ENCODE assay signal across 7 mouse cellular contexts in the genomic region with DNA sequence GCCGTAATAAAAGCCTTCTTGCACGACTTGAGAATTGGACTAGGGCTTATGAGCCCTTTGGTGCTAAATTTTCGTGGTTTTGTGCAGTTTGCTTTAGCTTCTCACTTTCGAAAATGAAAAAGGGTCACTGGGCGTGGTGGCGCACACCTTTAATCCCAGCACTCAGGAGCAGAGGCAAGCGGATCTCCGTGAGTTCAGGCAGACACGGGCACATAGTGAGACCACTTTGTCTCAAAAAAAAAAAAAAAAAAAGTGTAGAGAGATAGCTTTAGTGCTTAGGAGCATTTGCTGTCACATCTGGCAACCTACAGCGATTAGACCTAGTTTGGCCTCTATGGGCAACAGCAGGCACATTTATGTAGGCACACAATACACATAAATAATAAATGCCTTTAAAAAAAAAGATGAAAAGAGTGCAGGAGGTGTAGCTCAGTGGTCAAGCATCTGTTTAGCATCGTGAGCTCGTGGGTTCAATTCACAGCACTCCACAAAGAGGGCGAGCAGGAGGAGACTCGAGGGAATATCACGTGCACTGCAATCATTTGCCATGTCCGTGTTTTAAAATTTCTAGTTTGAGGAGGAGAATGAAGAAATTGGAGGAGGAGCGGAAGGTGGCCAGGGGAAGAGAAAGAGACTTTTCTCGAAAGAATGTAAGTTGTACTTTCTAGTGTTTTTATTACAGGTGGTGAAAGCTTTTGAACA. TPM values are rescaled to one million over a fixed set of nuclear protein-coding genes. Genes with fewer than 3 reads are reported as not detected.
A peak's percentile ranks its signal among the peaks of the same experiment; 100 is the strongest.
DNase-seq lines count a peak whose midpoint lies in the region; ATAC-seq and TF ChIP-seq lines count a peak whose summit lies in the region.

No protein-coding gene starts in this region.

- H3K9me3 ChIP-seq in megakaryocyte, embryonic 14.5 days: no peaks in the 10 kb centered on the region
- H3K9me3 ChIP-seq in limb, embryonic 12.5 days: no peaks in the 10 kb centered on the region
- no peaks in the 10 kb centered on the region for H3K9me3 ChIP-seq in stomach, embryonic 14.5 days (ENCODE audit: control insufficient read depth, low read depth, low read length)

- TF ChIP-seq POLR2A in embryonic fibroblast, embryonic 13.5 days (IDR thresholded peaks at IDR 0.05; ENCODE audit: low read depth, low read length): no peak

- peaks cover 46% of the 10 kb centered on the region for H3K4me1 ChIP-seq in megakaryocyte, embryonic 14.5 days
- H3K4me1 ChIP-seq in embryonic fibroblast, embryonic 13.5 days (ENCODE audit: control insufficient read depth, insufficient read depth, low read length): peaks cover 3% of the 10 kb centered on the region; the same call in 1 of the 2 replicates
- peaks cover 10% of the 10 kb centered on the region for H3K4me1 ChIP-seq in limb, embryonic 12.5 days (replicated peaks)
- H3K4me1 ChIP-seq in stomach, embryonic 14.5 days (ENCODE audit: control insufficient read depth, insufficient read depth, low read length): 0 out of 2 replicates have a peak, but pooled peaks cover 2% of the 10 kb centered on the region

- no peak for TF ChIP-seq CTCF in embryonic fibroblast, embryonic 13.5 days (IDR thresholded peaks at IDR 0.05; ENCODE audit: borderline replicate concordance, insufficient read depth, low read length)

- ATAC-seq in megakaryocyte, adult 5-6 weeks (ENCODE audit: poor library complexity, severe bottlenecking): no peak
- no peak for ATAC-seq in limb, embryonic 12.5 days (ENCODE audit: insufficient number of reproducible peaks, insufficient read depth, low FRiP score, low TSS enrichment, low read depth)
- no peak for ATAC-seq in stomach, embryonic 14.5 days (ENCODE audit: insufficient number of reproducible peaks, insufficient read depth, low FRiP score, low read depth)

- no peaks in the 10 kb centered on the region for H3K27me3 ChIP-seq in megakaryocyte, embryonic 14.5 days (replicated peaks)
- H3K27me3 ChIP-seq in limb, embryonic 12.5 days: no peaks in the 10 kb centered on the region
- no peaks in the 10 kb centered on the region for H3K27me3 ChIP-seq in stomach, embryonic 14.5 days (ENCODE audit: control insufficient read depth, insufficient read depth, low read length)

- DNase-seq in layer of hippocampus, postnatal 14 days (ENCODE audit: low spot score in 2 of 2): no peak
- no peak for DNase-seq in frontal cortex, postnatal 10 days (ENCODE audit: low spot score in 2 of 2)

- H3K4me2 ChIP-seq in limb, embryonic 12.5 days: peak overlapping the region; percentile 81
- peak overlapping the region; percentile 59 for H3K4me2 ChIP-seq in stomach, embryonic 14.5 days (replicated peaks; ENCODE audit: low read depth, low read length)

- WGBS in limb, embryonic 12.5 days: 50% methylated on average over 18 of the region's 18 CpGs
- 52% methylated on average over 18 of the region's 18 CpGs for WGBS in stomach, embryonic 14.5 days

- H3K4me3 ChIP-seq in megakaryocyte, embryonic 14.5 days (replicated peaks): peak overlapping the region; percentile 93
- H3K4me3 ChIP-seq in embryonic fibroblast, embryonic 13.5 days (ENCODE audit: insufficient read depth, low read length): peak overlapping the region; percentile 97
- H3K4me3 ChIP-seq in limb, embryonic 12.5 days (replicated peaks): peak overlapping the region; percentile 66
- peak overlapping the region; percentile 50 for H3K4me3 ChIP-seq in stomach, embryonic 14.5 days (ENCODE audit: low read depth, low read length)

- H3K27ac ChIP-seq in embryonic fibroblast, embryonic 13.5 days (ENCODE audit: insufficient read depth, low read length): peak overlapping the region; percentile 29; the same call in 1 of the 2 replicates
- H3K27ac ChIP-seq in limb, embryonic 12.5 days: peak overlapping the region; percentile 53; the same call in 1 of the 2 replicates
- no peak overlapping the region for H3K27ac ChIP-seq in stomach, embryonic 14.5 days (ENCODE audit: low read length)

- H3K36me3 ChIP-seq in megakaryocyte, embryonic 14.5 days (replicated peaks; ENCODE audit: low read length): peaks cover 20% of the 10 kb centered on the region
- 0 out of 2 replicates have a peak, but pooled peaks cover 6% of the 10 kb centered on the region for H3K36me3 ChIP-seq in limb, embryonic 12.5 days
- H3K36me3 ChIP-seq in stomach, embryonic 14.5 days (ENCODE audit: control insufficient read depth, insufficient read depth, low read length): no peaks in the 10 kb centered on the region

- peak overlapping the region; percentile 76 for H3K9ac ChIP-seq in limb, embryonic 12.5 days (replicated peaks)
- H3K9ac ChIP-seq in stomach, embryonic 14.5 days (replicated peaks; ENCODE audit: low read depth, low read length): peak overlapping the region; percentile 49; the same call in 1 of the 2 replicates

RNA-seq across cellular contexts. Expression of gene Taf13, which starts 1.0 kb away (rescaled TPM):
- 1.4 TPM in 1 of 2 replicates, not detected in the other for polyA plus RNA-seq in megakaryocyte, embryonic 14.5 days (2012; ENCODE audit: insufficient read depth, low replicate concordance)
- 32.1 and 32.6 TPM in 2 replicates for total RNA-seq in megakaryocyte, adult 5-6 weeks (2015)
- 36.8 and 37.7 TPM in 2 replicates for total RNA-seq in megakaryocyte, adult 5-6 weeks (2017)
- polyA plus RNA-seq in embryonic fibroblast, embryonic 13.5 days (2011; ENCODE audit: insufficient read length, low read depth, missing spikeins): 33.9 and 37.0 TPM in 2 replicates
- polyA plus RNA-seq in limb, embryonic 12.5 days (2016; fragmentation: Nextera tagmentation; extraction: Ambion mirVana): 44.3 and 49.9 TPM in 2 replicates
- polyA plus RNA-seq in stomach, embryonic 14.5 days (2014; fragmentation: Nextera tagmentation; extraction: Ambion mirVana): 44.5 and 46.8 TPM in 2 replicates
- 10 to 100 TPM; 37.0 to 43.6 TPM for total RNA-seq in layer of hippocampus, postnatal 14 days (2021)

RNA-seq across cellular contexts. Expression of gene Tmem167b, which starts 10.2 kb away (rescaled TPM):
- 1.2 and 2.1 TPM in 2 replicates for polyA plus RNA-seq in megakaryocyte, embryonic 14.5 days (2012; ENCODE audit: insufficient read depth, low replicate concordance)
- 16.5 and 18.2 TPM in 2 replicates for total RNA-seq in megakaryocyte, adult 5-6 weeks (2015)
- total RNA-seq in megakaryocyte, adult 5-6 weeks (2017): 45.9 and 46.3 TPM in 2 replicates
- polyA plus RNA-seq in embryonic fibroblast, embryonic 13.5 days (2011; ENCODE audit: insufficient read length, low read depth, missing spikeins): 63.4 and 72.1 TPM in 2 replicates
- 37.4 and 39.2 TPM in 2 replicates for polyA plus RNA-seq in limb, embryonic 12.5 days (2016; fragmentation: Nextera tagmentation; extraction: Ambion mirVana)
- 41.1 and 46.0 TPM in 2 replicates for polyA plus RNA-seq in stomach, embryonic 14.5 days (2014; fragmentation: Nextera tagmentation; extraction: Ambion mirVana)
- 10 to 100 TPM; 44.4 to 45.3 TPM for total RNA-seq in layer of hippocampus, postnatal 14 days (2021)

RNA-seq across cellular contexts. Expression of gene Wdr47, which starts 18.6 kb away (rescaled TPM):
- 0.12 TPM in 1 of 2 replicates, not detected in the other for polyA plus RNA-seq in megakaryocyte, embryonic 14.5 days (2012; ENCODE audit: insufficient read depth, low replicate concordance)
- total RNA-seq in megakaryocyte, adult 5-6 weeks (2015): 3.3 and 4.4 TPM in 2 replicates
- 8.1 and 8.7 TPM in 2 replicates for total RNA-seq in megakaryocyte, adult 5-6 weeks (2017)
- 17.9 and 18.2 TPM in 2 replicates for polyA plus RNA-seq in embryonic fibroblast, embryonic 13.5 days (2011; ENCODE audit: insufficient read length, low read depth, missing spikeins)
- 10.9 TPM in 2 replicates for polyA plus RNA-seq in limb, embryonic 12.5 days (2016; fragmentation: Nextera tagmentation; extraction: Ambion mirVana)
- 14.0 and 15.3 TPM in 2 replicates for polyA plus RNA-seq in stomach, embryonic 14.5 days (2014; fragmentation: Nextera tagmentation; extraction: Ambion mirVana)
- total RNA-seq in layer of hippocampus, postnatal 14 days (2021): 100 to 1,000 TPM; 125 to 127 TPM

RNA-seq across cellular contexts. Expression of gene 5330417C22Rik, which starts 36.1 kb away (rescaled TPM):
- not detected in 2 replicates for polyA plus RNA-seq in megakaryocyte, embryonic 14.5 days (2012; ENCODE audit: insufficient read depth, low replicate concordance)
- total RNA-seq in megakaryocyte, adult 5-6 weeks (2015): not detected in 2 replicates
- 0.04 TPM in 1 of 2 replicates, not detected in the other for total RNA-seq in megakaryocyte, adult 5-6 weeks (2017)
- not detected in 2 replicates for polyA plus RNA-seq in embryonic fibroblast, embryonic 13.5 days (2011; ENCODE audit: insufficient read length, low read depth, missing spikeins)
- 0.21 and 0.29 TPM in 2 replicates for polyA plus RNA-seq in limb, embryonic 12.5 days (2016; fragmentation: Nextera tagmentation; extraction: Ambion mirVana)
- 7.4 and 15.0 TPM in 2 replicates for polyA plus RNA-seq in stomach, embryonic 14.5 days (2014; fragmentation: Nextera tagmentation; extraction: Ambion mirVana)
- 10 to 100 TPM; 17.1 to 19.7 TPM for total RNA-seq in layer of hippocampus, postnatal 14 days (2021)

RNA-seq across cellular contexts. Expression of gene 1700013F07Rik, which starts 38.5 kb away (rescaled TPM):
- not detected in 2 replicates for polyA plus RNA-seq in megakaryocyte, embryonic 14.5 days (2012; ENCODE audit: insufficient read depth, low replicate concordance)
- not detected in 2 replicates for total RNA-seq in megakaryocyte, adult 5-6 weeks (2015)
- total RNA-seq in megakaryocyte, adult 5-6 weeks (2017): not detected in 2 replicates
- polyA plus RNA-seq in embryonic fibroblast, embryonic 13.5 days (2011; ENCODE audit: insufficient read length, low read depth, missing spikeins): not detected in 2 replicates
- polyA plus RNA-seq in limb, embryonic 12.5 days (2016; fragmentation: Nextera tagmentation; extraction: Ambion mirVana): not detected in 2 replicates
- polyA plus RNA-seq in stomach, embryonic 14.5 days (2014; fragmentation: Nextera tagmentation; extraction: Ambion mirVana): 0.42 and 0.65 TPM in 2 replicates
- total RNA-seq in layer of hippocampus, postnatal 14 days (2021): 1 to 10 TPM; 2.0 to 2.9 TPM

Comparison
In these comparisons a context has a peak if more than half of its experiments do, and no peak if none do; other contexts are left out.
1. RNA of gene Taf13, which starts 1.0 kb away (polyA plus RNA-seq): 44.3 to 49.9 TPM in limb, embryonic 12.5 days, 44.5 to 46.8 TPM in stomach, embryonic 14.5 days and 33.9 to 37.0 TPM in embryonic fibroblast, embryonic 13.5 days; 1.4 TPM in megakaryocyte, embryonic 14.5 days; every median in the first group is over 10 times any median in the second.
2. RNA of gene Tmem167b, which starts 10.2 kb away (polyA plus RNA-seq): 63.4 to 72.1 TPM in embryonic fibroblast, embryonic 13.5 days, 41.1 to 46.0 TPM in stomach, embryonic 14.5 days and 37.4 to 39.2 TPM in limb, embryonic 12.5 days; 1.2 to 2.1 TPM in megakaryocyte, embryonic 14.5 days; every median in the first group is over 10 times any median in the second.
3. Peak in every context shown above with its lines, with median percentiles within 50 percentile points of each other: H3K4me3 ChIP-seq.